Mouse (Mus musculus) bone marrow, adult 2 months (tissue): Measurements from ENCODE around the gene Stard13. TPM values are rescaled to one million over a fixed set of nuclear protein-coding genes. Genes with fewer than 3 reads are reported as not detected.

Experiments used
- H3K27ac ChIP-seq: fragments of 200-500 bp; 2 replicates; pipeline ENCODE4 v1.5.1; 2012; ENCODE audit warnings: low read depth, mild to moderate bottlenecking, control low read depth, inconsistent platforms, low read length; ENCODE audit not compliant: control insufficient read depth, poor library complexity, insufficient read depth
- H3K4me1 ChIP-seq: fragments of 200-500 bp; 2 replicates; pipeline ENCODE4 v1.6.1; 2011; ENCODE audit warnings: low read length; ENCODE audit not compliant: control insufficient read depth, insufficient read depth
- H3K4me3 ChIP-seq: fragments of 200-500 bp; replicated peaks from 2 replicates; pipeline ENCODE3; 2011; ENCODE audit warnings: mild to moderate bottlenecking, low read depth, low read length, control low read depth; ENCODE audit not compliant: control insufficient read depth
- CTCF ChIP-seq: fragments of 200-500 bp; IDR thresholded peaks from 2 replicates; pipeline ENCODE4 v1.5.1; 2011; ENCODE audit warnings: low read length, control low read depth; ENCODE audit not compliant: control insufficient read depth, insufficient read depth
- POLR2A ChIP-seq: fragments of 200-500 bp; IDR thresholded peaks from 2 replicates; pipeline ENCODE4 v1.6.1; 2011; ENCODE audit warnings: low read depth, mild to moderate bottlenecking, control low read depth, low read length, borderline replicate concordance; ENCODE audit not compliant: control insufficient read depth
- WGBS: fragments of 180-500 bp; shearing (Covaris S2); methylation state at CpG from one replicate; pipeline ENCODE4 v1.1.7; 2018; 5-methylcytosine and 5-hydroxymethylcytosine counted together
- polyA plus RNA-seq: library from polyadenylated mRNA; stranded (reverse); fragments of >200 nt; gene quantifications from 2 replicates; pipeline ENCODE4 v1.2.4, GENCODE M21; 2011; ENCODE audit warnings: low replicate concordance; ENCODE audit not compliant: missing spikeins, insufficient read depth, insufficient read length

Gene Stard13
- polyA plus RNA-seq, 1 experiment, result 0.80 TPM

DNA sequence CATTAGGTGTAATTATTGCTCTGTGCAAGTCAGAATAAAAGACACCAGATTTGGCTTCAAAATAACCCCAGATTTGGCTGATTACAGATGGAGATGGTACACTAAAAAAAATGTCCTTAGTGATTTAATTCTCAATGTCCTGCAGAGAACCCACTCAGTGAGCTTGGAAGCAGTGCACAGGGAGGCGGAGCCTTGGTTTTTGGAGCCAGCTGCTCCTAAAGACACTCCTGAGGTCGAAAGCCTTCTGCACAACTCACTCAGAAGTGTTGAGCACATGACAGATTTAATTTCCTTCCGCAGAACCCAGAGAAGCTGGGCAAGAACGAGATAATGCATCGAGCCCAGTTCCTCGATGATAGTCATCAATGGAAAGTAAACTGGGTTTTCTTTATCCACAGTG lies 162.2 kb downstream of the Stard13 start:
- no peak for TF ChIP-seq POLR2A
- no peak for TF ChIP-seq CTCF
- 72% methylated on average over 6 of the region's 6 CpGs for WGBS
- Histone ChIP-seq H3K4me1 (no peaks in the 10 kb centered on the region), H3K27ac (no peak overlapping the region), H3K4me3 (no peak overlapping the region)

DNA sequence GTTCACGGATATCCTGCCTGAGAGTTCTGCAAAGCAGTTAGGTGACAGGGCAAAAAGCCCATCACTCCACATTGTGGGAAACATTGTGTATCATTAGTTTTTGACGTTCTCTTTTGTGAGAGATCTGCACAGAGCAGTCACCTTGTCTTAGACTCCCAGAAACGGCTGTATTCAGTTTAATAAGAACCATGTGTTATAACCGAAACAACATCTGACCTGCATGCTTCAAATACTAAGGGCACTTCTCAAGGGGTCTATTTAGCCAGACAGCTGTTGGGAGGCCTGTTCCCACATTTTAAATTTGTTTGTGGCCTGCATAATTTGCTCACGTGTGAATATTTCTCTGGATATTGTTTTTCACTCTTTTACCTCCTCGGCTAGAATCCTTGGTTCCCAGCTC lies 162.7 kb downstream of the Stard13 start:
- TF ChIP-seq CTCF (no peak), POLR2A (no peak)
- H3K27ac ChIP-seq, result no peak overlapping the region
- WGBS, result 74% methylated on average over 6 of the region's 6 CpGs

DNA sequence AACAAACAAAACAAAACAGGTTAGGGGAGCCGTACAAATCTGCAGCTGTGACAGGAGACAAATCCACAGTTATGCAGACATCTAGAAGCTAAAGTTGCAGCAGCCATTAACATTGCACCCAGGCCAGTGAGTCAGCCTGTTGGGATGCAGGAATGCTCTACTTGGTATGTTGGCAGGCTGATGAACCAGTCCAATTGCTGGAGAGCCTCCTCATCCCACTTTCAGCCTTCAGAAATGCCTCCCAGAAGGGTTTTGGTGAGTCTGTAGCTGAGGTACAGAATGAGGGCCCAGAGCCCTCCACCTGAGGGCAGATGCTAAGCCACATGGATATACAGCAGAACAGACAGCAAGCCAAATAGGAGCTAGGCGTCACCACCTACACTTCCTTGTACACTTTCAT lies 164.1 kb downstream of the Stard13 start:
- H3K4me3 ChIP-seq, result no peak overlapping the region
- no peak overlapping the region for H3K27ac ChIP-seq
- no peaks in the 10 kb centered on the region for H3K4me1 ChIP-seq
- 74% methylated on average over 2 of the region's 2 CpGs for WGBS
- no peak for TF ChIP-seq CTCF
- no peak for TF ChIP-seq POLR2A

More for the DNA sequence above, 162.7 kb downstream of the Stard13 start:
- Histone ChIP-seq H3K4me3 (no peak overlapping the region), H3K4me1 (no peaks in the 10 kb centered on the region)

DNA sequence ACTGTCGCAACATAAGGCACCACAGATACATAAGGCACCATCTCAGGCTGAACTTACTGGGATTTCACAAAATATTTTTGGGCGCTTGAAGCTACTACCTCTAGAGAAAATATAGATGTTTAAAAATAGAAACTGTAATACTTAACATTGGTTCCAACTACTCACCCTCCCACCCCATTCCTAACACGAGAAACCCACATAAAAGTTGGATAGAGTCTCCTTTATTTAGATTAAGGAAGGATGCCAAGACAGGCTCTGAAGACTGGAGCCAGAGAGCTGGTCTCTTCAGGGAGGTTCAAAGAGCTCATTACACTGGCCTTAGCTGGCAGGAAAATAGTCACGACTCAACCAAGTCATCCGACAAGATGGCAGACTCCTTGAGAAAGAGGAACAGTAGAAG lies 167.6 kb downstream of the Stard13 start:
- no peak overlapping the region for H3K27ac ChIP-seq
- no peak for TF ChIP-seq CTCF
- no peak for TF ChIP-seq POLR2A
- H3K4me3 ChIP-seq, result no peak overlapping the region
- H3K4me1 ChIP-seq, result no peaks in the 10 kb centered on the region
- WGBS, result 74% methylated on average over 5 of the region's 5 CpGs

DNA sequence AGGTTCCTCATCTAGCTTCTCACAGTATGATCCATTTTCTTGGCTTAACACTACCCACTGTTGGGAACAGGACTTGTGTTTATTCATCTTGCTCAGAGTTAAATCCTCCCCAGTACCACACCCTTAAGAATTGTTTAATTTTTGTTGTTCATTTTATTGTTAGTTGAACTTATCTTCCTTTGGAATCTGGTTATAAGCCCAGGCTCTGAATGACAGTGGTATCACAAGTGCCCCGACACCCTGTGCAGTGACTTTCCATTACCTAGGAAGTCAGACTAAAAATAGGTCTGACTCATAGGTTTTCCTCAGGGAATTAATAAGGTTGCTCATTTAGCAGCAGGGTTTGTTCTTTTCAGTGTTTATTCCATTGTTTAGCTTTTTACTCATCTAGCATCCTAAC lies 168.4 kb downstream of the Stard13 start:
- no peak overlapping the region for H3K4me3 ChIP-seq
- 79% methylated on average over 1 of the region's 1 CpGs for WGBS

DNA sequence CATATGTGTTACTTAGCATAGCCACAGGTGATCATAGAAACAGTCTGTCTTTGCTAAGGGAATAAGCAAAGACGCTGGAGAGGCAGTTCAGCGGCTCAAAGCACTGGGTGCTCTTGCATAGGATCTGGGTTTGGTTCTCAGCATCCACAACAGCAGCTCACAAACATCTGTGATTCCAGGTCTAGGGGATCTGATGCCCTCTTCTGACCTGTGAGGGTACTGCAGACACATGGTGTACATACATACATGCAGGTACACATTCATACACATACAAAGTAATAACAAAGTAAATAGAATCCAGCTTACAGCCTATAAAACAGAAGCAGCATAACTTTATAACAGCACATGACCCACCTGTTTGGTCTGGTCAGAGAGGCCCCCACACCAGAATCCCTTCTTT lies 171.7 kb downstream of the Stard13 start:
- 94% methylated on average over 2 of the region's 2 CpGs for WGBS
- Histone ChIP-seq H3K4me3 (no peak overlapping the region), H3K4me1 (no peaks in the 10 kb centered on the region), H3K27ac (no peak overlapping the region)
- no peak for TF ChIP-seq CTCF
- TF ChIP-seq POLR2A, result no peak

More for the DNA sequence above, 168.4 kb downstream of the Stard13 start:
- no peak for TF ChIP-seq CTCF
- no peak for TF ChIP-seq POLR2A
- H3K27ac ChIP-seq, result no peak overlapping the region
- no peaks in the 10 kb centered on the region for H3K4me1 ChIP-seq

DNA sequence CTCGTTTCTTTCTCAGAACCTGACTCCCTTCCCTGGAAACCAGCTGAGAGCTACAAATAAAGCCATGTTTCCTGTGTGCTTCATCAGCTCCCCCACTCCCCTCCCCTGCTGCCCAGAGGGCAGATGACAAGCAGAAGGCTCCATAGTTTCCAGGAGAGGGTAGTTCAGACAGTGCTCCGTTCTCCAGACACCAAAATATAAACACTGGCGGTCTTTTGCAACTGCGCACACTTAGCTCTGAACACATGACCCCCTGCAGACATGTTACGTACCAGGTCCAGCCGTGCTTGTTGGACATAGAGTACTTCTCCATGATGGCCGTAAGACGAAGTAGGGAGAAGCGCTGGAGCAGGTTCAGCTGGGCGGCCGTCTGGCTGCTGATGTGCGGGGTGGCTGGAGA lies 173.2 kb downstream of the Stard13 start:
- Histone ChIP-seq H3K4me3 (no peak overlapping the region), H3K27ac (no peak overlapping the region), H3K4me1 (no peaks in the 10 kb centered on the region)
- TF ChIP-seq CTCF, result no peak
- TF ChIP-seq POLR2A, result no peak
- 81% methylated on average over 12 of the region's 12 CpGs for WGBS

DNA sequence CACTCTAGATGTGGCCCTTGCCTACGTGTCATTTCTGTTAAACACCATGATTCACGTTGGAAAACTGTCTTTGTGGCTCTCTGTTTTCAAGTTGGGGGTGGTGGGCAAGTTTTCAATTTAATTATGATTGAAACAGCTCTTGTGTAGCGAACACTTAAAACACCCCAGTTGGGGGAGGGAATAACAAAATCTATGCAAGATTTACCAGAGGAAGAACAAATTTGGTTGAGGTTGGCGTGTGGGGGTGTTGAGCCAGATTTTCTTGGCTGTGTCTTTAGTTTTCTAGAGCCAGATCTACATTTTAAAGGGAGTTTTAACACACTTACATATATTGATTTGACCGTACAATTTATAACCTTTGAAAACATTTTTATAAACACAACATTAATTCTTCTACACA lies 173.9 kb downstream of the Stard13 start:
- no peaks in the 10 kb centered on the region for H3K4me1 ChIP-seq
- 74% methylated on average over 5 of the region's 5 CpGs for WGBS
- no peak overlapping the region for H3K4me3 ChIP-seq
- TF ChIP-seq POLR2A (no peak), CTCF (no peak)
- no peak overlapping the region for H3K27ac ChIP-seq

DNA sequence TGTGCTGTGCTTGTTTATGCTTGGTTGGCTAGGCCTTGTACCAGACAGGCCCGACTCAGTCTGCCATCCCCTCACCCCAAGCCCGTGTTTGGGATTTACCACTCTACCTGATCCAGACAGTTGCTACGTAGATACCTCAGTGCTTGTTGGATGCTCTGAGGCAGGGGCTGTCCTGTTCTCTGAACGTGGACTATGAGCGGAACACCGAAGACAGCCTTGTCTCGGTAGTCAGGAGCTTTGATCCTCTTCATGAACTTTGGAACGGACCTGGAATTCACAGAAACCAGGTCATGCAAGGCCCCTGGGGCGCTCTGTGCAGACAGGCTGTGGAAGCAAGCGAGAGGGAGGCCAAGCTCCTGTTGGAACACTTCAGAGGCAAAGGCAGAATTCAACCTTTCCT lies 174.3 kb downstream of the Stard13 start:
- H3K4me1 ChIP-seq, result no peaks in the 10 kb centered on the region
- no peak overlapping the region for H3K4me3 ChIP-seq
- H3K27ac ChIP-seq, result no peak overlapping the region
- WGBS, result 82% methylated on average over 10 of the region's 10 CpGs
- no peak for TF ChIP-seq POLR2A
- no peak for TF ChIP-seq CTCF

DNA sequence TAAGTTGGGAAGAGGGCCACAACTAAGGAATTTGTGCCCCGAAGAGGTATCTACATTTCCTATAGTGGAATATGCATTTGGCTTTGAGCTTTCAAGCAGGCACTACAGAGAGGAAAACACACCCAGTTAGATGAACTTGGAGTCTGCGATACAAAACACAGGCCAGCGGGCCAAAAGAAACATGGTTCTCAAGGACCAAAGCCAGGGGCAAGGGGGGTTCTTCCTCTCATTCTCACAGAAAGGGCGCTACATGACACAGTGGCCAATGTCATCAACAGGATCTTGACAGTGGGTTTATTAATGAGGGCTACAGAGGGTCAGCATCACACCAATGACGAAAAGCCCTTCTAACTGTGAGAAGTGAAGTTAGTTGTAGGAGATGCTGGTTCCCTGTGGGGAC lies 175.9 kb downstream of the Stard13 start:
- Histone ChIP-seq H3K4me1 (no peaks in the 10 kb centered on the region), H3K27ac (no peak overlapping the region), H3K4me3 (no peak overlapping the region)
- TF ChIP-seq CTCF, result no peak
- no peak for TF ChIP-seq POLR2A
- 86% methylated on average over 5 of the region's 5 CpGs for WGBS
